Mouse (Mus musculus): Measurements from ENCODE around the gene Tcfl5. TPM values are rescaled to one million over a fixed set of nuclear protein-coding genes. Genes with fewer than 3 reads are reported as not detected.

Tcfl5 gene
- polyA plus RNA-seq, 1 experiment from 2014 or later: 0.30 TPM

DNA sequence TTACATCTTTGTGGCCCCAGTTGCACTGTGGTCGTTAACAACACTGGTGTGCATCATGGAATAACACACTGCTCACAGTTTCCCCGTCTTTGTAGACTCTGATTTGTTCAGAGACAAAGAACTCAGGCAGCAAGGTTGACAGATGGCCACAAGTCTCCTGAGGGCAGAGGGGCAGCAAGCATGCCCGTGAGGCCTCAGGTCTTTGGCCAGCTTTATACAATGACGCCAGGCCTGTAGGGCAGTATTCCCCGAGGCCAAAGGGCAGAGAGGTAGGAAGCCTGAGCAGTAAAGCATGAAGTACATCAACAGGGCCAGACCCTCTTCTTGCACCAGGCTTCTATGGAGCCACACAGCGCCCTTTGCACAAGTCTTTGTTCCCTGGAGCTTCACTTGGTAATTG lies 12.6 kb upstream of the Tcfl5 start:
- 0 out of 2 replicates have a peak, but pooled peaks cover 3% of the 10 kb centered on the region for H3K27me3 ChIP-seq (ENCODE audit: poor library complexity, severe bottlenecking)
- peaks cover 27% of the 10 kb centered on the region for H3K4me1 ChIP-seq
- WGBS: 75% methylated on average over 6 of the region's 6 CpGs
- H3K36me3 ChIP-seq (replicated peaks): peaks cover 5% of the 10 kb centered on the region; the same call in 1 of the 2 replicates
- H3K9me3 ChIP-seq: no peaks in the 10 kb centered on the region
- H3K27ac ChIP-seq: 0 out of 2 replicates have a peak overlapping the region, but pooled peaks have one; percentile 15
- no peak overlapping the region for H3K4me3 ChIP-seq
- no peak for DNase-seq (ENCODE audit: extremely low spot score, low spot score)

DNA sequence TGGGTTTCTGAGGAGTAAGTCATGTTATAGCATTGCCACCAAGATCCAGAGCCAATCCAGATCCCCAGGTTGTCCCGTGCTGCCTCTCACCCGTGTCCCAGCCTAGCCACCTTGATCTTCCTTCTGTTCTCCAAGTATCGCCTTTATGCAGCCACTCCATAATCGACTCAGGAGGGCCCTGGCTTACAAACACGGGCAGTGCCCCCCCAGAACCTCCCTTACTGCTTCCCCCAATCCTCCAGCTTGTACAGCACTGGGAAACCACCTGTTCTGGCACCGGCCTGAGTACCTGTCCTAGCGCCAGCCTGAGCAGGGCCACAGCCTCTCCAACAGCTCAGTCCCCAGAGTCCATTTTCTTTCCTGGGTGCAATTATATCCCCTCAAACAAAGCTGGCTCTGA lies 12.2 kb upstream of the Tcfl5 start:
- H3K36me3 ChIP-seq (replicated peaks): 0 out of 2 replicates have a peak, but pooled peaks cover under 1% of the 10 kb centered on the region
- H3K9me3 ChIP-seq: no peaks in the 10 kb centered on the region
- H3K27me3 ChIP-seq (ENCODE audit: poor library complexity, severe bottlenecking): no peaks in the 10 kb centered on the region
- no peak overlapping the region for H3K4me3 ChIP-seq
- H3K4me1 ChIP-seq: peaks cover 22% of the 10 kb centered on the region
- H3K27ac ChIP-seq: 0 out of 2 replicates have a peak overlapping the region, but pooled peaks have one; percentile 15
- no peak for DNase-seq (ENCODE audit: extremely low spot score, low spot score)
- WGBS: 82% methylated on average over 7 of the region's 7 CpGs

DNA sequence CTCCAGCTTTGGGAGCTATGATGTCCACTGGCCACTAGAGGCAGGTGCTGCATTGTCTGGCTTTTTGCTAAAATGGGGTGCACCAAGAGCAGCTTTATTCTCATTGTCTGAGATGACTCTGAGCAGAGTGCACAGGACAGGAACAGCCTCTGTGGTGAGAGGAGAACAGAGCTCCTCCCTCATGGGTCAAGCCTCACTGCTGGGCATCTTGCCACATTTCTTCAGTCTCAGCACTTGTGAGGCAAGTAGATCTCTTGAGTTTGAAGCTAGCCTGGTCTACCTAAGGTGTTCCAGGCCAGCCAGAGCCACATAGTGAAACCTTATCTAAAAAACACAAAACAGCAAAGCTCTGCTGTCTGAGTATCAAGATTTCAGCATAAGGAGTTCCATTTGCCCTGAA lies 4.3 kb upstream of the Tcfl5 start:
- no peak for DNase-seq (ENCODE audit: extremely low spot score, low spot score)

DNA sequence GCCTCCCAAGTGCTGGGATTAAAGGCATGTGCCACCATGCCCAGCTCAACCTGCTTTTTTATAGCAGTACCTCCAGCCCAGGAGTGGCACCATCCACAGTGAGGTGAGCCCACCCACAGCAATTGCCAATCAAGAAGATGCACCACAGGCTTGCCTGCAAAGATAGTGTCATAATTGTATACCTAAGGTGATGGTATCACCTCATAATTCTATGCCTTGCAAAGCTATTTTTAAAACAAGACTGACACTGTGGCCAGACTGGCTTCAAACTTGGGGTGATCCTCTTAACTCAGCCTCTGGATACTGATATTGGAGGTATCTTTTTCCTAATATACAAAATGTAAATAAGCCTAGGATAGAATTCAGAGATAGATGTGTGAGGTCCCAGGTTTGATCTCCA lies 1.1 kb upstream of the Tcfl5 start:
- DNase-seq (ENCODE audit: extremely low spot score, low spot score): no peak
- Histone ChIP-seq H3K4me3 (no peak overlapping the region), H3K27ac (no peak overlapping the region), H3K36me3 (replicated peaks) (no peaks in the 10 kb centered on the region), H3K27me3 (ENCODE audit: poor library complexity, severe bottlenecking) (peaks cover 48% of the 10 kb centered on the region), H3K9me3 (peaks cover 22% of the 10 kb centered on the region), H3K4me1 (peaks cover 6% of the 10 kb centered on the region)

More for the DNA sequence above, 4.3 kb upstream of the Tcfl5 start:
- Histone ChIP-seq H3K4me1 (peaks cover 5% of the 10 kb centered on the region), H3K27me3 (ENCODE audit: poor library complexity, severe bottlenecking) (peaks cover 22% of the 10 kb centered on the region), H3K4me3 (no peak overlapping the region), H3K9me3 (peaks cover 22% of the 10 kb centered on the region), H3K36me3 (replicated peaks) (no peaks in the 10 kb centered on the region), H3K27ac (no peak overlapping the region)

DNA sequence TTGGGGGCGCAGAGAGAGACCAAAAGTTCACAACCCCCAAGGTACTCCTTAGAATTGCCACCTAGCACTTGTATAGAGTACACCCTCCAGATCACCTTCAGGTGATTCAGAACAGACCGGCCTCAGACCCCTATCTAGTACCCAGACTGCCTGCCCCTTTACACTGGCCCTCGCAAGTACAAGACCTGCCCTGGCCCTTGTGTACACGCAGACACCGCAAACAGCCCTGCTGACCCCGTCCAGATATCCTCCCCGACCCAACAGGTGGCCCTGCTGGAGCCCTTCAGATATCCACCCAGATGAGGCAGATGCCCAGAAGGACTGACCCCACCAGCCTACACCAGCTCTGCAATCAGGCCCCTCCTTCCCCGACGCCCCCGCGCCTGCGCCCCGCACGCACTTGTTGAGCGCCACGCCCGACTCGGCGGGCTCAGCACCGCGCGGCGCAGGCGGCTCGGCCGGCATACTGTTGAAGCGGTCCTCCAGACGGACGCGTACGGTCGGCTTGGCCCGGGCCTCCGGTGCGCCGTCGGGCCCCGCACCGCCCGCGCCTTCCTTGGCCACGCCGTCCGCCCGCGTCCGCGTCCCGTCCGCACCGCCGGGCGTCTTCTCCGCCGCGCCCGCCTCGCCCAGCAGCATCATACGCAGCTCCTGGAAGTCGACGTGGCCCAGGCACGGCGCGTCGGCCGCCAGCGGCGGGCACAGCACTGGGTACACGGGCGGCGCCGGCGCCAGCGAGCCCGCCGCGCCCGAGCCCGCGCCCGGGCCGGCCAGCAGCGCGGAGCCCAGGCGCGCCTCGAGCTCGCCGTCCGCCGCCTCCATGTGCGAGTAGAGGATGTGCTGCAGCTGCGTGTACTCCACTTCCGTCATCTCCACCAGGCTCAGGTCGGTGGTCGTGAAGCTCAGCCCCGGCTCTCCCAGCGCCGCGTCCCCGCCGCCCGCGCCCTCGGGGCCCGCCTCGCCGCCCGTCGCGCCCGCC lies 643 bp downstream of the Tcfl5 start:
- H3K36me3 ChIP-seq (replicated peaks): no peaks in the 10 kb centered on the region
- WGBS: 2% methylated on average over 112 of the region's 112 CpGs
- H3K27ac ChIP-seq: no peak overlapping the region; the same call in 1 of the 2 replicates
- H3K27me3 ChIP-seq (ENCODE audit: poor library complexity, severe bottlenecking): peaks cover 48% of the 10 kb centered on the region
- peaks cover 6% of the 10 kb centered on the region for H3K4me1 ChIP-seq
- DNase-seq (ENCODE audit: extremely low spot score, low spot score): no peak
- peak overlapping the region; percentile 46 for H3K4me3 ChIP-seq
- peaks cover 22% of the 10 kb centered on the region for H3K9me3 ChIP-seq

DNA sequence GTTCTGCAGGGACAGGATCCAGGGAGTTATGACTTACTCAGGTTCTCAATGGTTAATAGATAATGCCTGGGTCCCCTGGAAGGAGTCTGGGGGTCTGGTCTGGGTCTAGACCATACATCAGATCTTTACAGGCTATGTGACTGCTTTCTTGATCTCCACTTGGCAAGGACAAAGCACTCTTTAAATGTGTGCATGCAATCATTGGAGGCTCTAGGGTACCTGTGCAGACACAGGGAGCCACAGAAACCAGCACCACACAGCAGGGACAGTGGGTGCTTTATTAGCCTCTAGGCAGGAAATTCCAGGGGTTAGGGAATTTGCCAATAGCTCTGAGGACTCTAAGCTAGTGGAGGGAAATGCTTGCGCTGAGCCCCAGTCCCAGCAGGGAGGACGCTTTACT lies 30.6 kb downstream of the Tcfl5 start:
- H3K27ac ChIP-seq: no peak overlapping the region
- no peaks in the 10 kb centered on the region for H3K4me1 ChIP-seq
- H3K9me3 ChIP-seq: no peaks in the 10 kb centered on the region
- H3K36me3 ChIP-seq (replicated peaks): no peaks in the 10 kb centered on the region
- no peak overlapping the region for H3K4me3 ChIP-seq
- 80% methylated on average over 2 of the region's 2 CpGs for WGBS
- H3K27me3 ChIP-seq (ENCODE audit: poor library complexity, severe bottlenecking): no peaks in the 10 kb centered on the region
- no peak for DNase-seq (ENCODE audit: extremely low spot score, low spot score)

DNA sequence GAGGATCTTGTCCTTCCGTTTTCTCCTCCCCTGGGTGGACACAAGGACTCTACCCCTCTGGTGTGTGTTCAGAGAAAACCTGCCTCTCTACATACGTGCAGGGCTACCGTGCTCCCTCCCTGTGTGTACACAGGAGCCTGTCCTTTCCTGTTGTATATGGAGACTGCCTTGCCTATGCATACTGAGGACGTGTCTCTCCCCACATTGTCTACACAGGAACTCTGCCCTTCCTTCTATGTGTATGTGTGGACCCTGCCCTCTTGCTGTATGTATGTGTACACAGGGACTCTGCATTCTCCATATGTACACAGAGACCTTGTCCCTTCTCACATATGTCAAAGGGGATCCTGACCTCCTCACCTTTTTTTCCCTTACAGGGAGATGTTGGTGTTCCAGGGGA lies 32.2 kb downstream of the Tcfl5 start:
- no peaks in the 10 kb centered on the region for H3K9me3 ChIP-seq

DNA sequence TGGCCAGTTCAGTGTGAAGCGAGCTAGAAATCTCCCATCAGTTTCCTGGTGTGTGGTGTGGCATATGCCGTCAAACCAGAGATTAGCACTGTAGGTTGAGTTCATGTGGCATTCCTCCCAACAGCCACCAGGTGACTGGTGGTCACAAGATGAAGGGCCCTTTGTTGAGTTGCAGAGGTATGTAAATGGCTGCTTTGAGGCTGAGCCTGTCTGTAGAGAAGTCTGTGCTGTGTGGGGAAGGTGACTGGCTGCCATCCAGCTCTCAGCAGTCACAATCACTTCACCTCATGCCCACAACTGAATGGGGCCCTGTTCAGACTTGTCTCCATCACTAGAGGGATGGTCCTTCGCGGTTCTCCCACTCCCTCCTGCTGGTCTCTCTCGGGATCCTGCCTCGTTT lies 37.7 kb downstream of the Tcfl5 start:
- WGBS: 71% methylated on average over 6 of the region's 6 CpGs
- Histone ChIP-seq H3K36me3 (replicated peaks) (no peaks in the 10 kb centered on the region), H3K27me3 (ENCODE audit: poor library complexity, severe bottlenecking) (peaks cover 16% of the 10 kb centered on the region), H3K4me3 (no peak overlapping the region), H3K27ac (no peak overlapping the region), H3K9me3 (no peaks in the 10 kb centered on the region), H3K4me1 (peaks cover 15% of the 10 kb centered on the region)
- DNase-seq (ENCODE audit: extremely low spot score, low spot score): no peak

More for the DNA sequence above, 32.2 kb downstream of the Tcfl5 start:
- WGBS: 88% methylated on average over 4 of the region's 4 CpGs
- no peak overlapping the region for H3K4me3 ChIP-seq
- DNase-seq (ENCODE audit: extremely low spot score, low spot score): no peak
- no peaks in the 10 kb centered on the region for H3K4me1 ChIP-seq
- no peaks in the 10 kb centered on the region for H3K36me3 ChIP-seq (replicated peaks)
- H3K27ac ChIP-seq: no peak overlapping the region
- no peaks in the 10 kb centered on the region for H3K27me3 ChIP-seq (ENCODE audit: poor library complexity, severe bottlenecking)

DNA sequence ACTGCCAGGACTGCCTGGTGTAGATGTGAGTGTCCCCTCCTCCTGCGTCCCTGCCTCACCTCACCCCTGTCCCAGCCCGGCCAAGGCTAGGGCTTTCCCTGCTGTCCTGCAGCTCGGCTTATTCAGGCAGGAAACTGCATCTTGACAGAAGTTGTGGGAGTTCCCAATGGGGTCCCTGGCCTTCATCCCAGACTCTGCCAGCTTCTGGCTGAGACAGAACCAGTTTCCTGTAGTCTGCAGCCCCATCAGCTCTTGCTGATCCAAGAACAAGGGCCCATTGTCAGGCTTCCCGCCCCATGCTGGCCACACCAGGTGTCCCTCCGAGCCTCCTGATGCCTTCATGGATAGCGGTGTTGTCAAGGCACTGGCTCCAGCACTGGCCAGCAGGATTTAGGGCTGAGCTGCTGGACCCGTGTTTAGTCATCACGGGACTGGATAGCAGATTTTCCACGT lies 41.9 kb downstream of the Tcfl5 start:
- H3K4me1 ChIP-seq: peaks cover 34% of the 10 kb centered on the region
- DNase-seq (ENCODE audit: extremely low spot score, low spot score): no peak
- H3K27ac ChIP-seq: peak overlapping the region; percentile 31; the same call in 1 of the 2 replicates

DNA sequence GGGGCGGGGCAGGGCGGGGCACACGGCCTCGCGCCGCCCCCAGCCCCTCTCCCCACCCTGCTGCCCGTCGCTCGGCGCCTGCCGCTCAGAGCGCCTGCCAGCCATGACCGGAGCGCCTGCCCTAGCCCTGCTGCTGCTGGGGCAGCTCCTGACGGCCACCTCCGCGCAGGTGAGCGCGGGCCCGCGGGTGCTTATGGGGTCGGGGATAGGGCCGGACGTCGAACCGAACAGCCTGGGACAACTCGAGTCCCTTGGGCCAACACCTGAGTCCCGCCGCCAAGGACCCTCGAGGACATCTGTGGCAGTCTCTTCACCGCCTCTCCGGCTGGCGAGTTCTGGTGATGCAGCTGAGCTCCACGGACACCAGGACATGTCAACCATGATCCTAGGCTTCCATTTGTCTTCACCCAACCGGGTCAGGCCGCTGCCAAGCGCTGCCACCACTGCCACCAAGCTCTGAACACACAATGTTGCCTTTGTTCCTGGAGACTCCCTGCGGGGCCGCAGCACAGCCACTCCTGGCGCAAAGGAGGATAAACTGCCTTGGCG lies 44.3 kb downstream of the Tcfl5 start:
- H3K36me3 ChIP-seq (replicated peaks): peaks cover 34% of the 10 kb centered on the region
- H3K27ac ChIP-seq: peak overlapping the region; percentile 76
- H3K4me1 ChIP-seq: peaks cover 44% of the 10 kb centered on the region
- peak; percentile 49 for DNase-seq (ENCODE audit: extremely low spot score, low spot score)
- WGBS: under 1% methylated on average over 41 of the region's 41 CpGs
- no peaks in the 10 kb centered on the region for H3K9me3 ChIP-seq
- H3K27me3 ChIP-seq (ENCODE audit: poor library complexity, severe bottlenecking): peaks cover 55% of the 10 kb centered on the region
- peak overlapping the region; percentile 51 for H3K4me3 ChIP-seq

More for the DNA sequence above, 41.9 kb downstream of the Tcfl5 start:
- no peaks in the 10 kb centered on the region for H3K9me3 ChIP-seq
- peaks cover 10% of the 10 kb centered on the region for H3K36me3 ChIP-seq (replicated peaks)
- peaks cover 55% of the 10 kb centered on the region for H3K27me3 ChIP-seq (ENCODE audit: poor library complexity, severe bottlenecking)
- no peak overlapping the region for H3K4me3 ChIP-seq
- 10% methylated on average over 9 of the region's 9 CpGs for WGBS

DNA sequence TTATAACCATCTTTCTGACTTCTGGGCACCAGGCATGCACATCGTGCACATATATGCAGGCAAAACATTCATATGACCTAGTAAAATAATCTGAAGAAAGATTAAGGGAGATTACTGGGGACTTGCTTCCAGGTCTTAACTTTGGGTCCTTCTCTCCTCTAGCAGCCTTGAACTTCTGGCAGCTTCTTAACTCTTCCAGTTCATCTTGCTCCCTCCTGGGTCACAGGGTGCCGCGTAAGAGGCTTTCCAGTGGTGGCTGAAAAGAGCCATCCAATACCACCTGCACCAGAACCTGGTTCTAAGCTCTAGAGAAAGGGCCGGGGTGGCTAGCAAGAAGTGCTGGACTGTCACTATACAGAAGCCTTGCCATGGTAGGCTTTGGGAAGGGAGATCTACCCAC lies 45.0 kb downstream of the Tcfl5 start, which contains the start of gene Col9a3:
Gene Col9a3 (plus strand): TSS at position 301 of the 400 bp plus-strand sequence.
- peaks cover 44% of the 10 kb centered on the region for H3K4me1 ChIP-seq
- peaks cover 55% of the 10 kb centered on the region for H3K27me3 ChIP-seq (ENCODE audit: poor library complexity, severe bottlenecking)
- H3K9me3 ChIP-seq: no peaks in the 10 kb centered on the region
- H3K36me3 ChIP-seq (replicated peaks): peaks cover 41% of the 10 kb centered on the region
- H3K27ac ChIP-seq: peak within 1 kb of the TSS; percentile 76
- 48% methylated on average over 4 of the region's 4 CpGs for WGBS
- no peak for DNase-seq (ENCODE audit: extremely low spot score, low spot score)
- peak within 1 kb of the TSS; percentile 51 for H3K4me3 ChIP-seq

DNA sequence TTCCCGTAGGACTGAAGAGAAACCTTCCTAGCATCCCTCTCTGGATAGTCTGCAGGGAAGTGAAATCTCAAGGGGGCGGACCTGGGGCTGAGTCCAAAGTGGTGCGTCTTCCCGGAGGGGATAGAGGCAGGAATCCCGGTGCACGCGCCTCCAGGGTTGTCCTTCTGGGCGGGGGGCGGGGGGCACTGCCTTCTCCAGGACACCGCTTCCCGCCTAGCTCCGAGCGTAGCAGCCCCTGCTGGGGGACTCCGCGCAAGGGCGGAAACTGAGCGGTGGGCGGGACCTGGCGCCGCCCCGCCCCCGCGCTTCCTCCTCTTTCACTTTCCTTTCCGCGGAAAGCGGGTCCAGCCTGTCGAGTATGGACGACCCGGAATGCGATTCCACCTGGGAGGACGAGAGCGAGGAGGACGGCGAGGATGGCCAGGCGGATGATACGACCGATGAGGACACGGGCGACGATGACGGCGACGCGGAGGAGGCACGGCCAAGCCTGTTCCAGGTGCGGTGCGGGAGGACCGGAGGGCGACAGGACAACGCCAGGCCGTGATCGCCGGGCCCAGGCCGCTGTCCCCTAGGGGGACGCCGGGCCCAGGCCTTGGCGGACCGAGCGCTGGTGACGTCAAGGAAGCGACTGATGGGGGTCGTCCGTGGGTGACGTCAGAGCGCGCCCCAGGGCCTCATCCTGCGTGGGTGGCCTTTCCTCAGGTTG lies 53.2 kb downstream of the Tcfl5 start, which contains the start of gene Ogfr:
Gene Ogfr (plus strand): TSS at position 123 of the 709 bp plus-strand sequence.
- no peaks in the 10 kb centered on the region for H3K27me3 ChIP-seq (ENCODE audit: poor library complexity, severe bottlenecking)
- H3K9me3 ChIP-seq: no peaks in the 10 kb centered on the region
- H3K4me3 ChIP-seq: peak within 1 kb of the TSS; percentile 86
- under 1% methylated on average over 67 of the region's 67 CpGs for WGBS
- peaks cover 71% of the 10 kb centered on the region for H3K36me3 ChIP-seq (replicated peaks)
- peaks cover 30% of the 10 kb centered on the region for H3K4me1 ChIP-seq
- H3K27ac ChIP-seq: peak within 1 kb of the TSS; percentile 95
- DNase-seq (ENCODE audit: extremely low spot score, low spot score): peak; percentile 87
